Mouse (Mus musculus) adrenal gland, adult 10 weeks (tissue): ENCODE data around the gene 9330161L09Rik. TPM values are rescaled to one million over a fixed set of nuclear protein-coding genes. Genes with fewer than 3 reads are reported as not detected.

Source experiments
- polyA plus RNA-seq: library from polyadenylated mRNA; stranded (reverse); fragments of 350-450 nt; fragmentation: Illumina TruSeq; extraction: RNeasy Lipid Tissue Mini Kit (QIAGEN cat#74804); gene quantifications from one replicate; pipeline ENCODE4 v1.2.3, GENCODE M21; 2014; ENCODE audit warnings: low read depth, low replicate concordance

The 9330161L09Rik gene
- not detected for polyA plus RNA-seq

GRCm38 (mm10) chr12:103407720-103408119 is at the start of gene 9330161L09Rik:
9330161L09Rik (minus strand) TSS chr12:103407820.

GRCm38 (mm10) chr12:103457140-103457539 is 49.5 kb upstream of the 9330161L09Rik start, which contains the start of gene Ifi27l2b:
Ifi27l2b (minus strand) TSS chr12:103457223.

GRCm38 (mm10) chr12:103443524-103443923 is 35.9 kb upstream of the 9330161L09Rik start, which contains the start of gene Ifi27l2a:
Ifi27l2a (minus strand) TSS chr12:103443680.

GRCm38 (mm10) chr12:103433986-103434731 is 26.5 kb upstream of the 9330161L09Rik start, which contains the start of gene Ifi27:
Ifi27 (plus strand) TSS chr12:103434211.

GRCm38 (mm10) chr12:103425729-103426470 is 18.3 kb upstream of the 9330161L09Rik start, which contains the start of gene Ddx24:
Ddx24 (minus strand) TSS chr12:103425830.

GRCm38 (mm10) chr12:103388505-103389347 is 18.9 kb downstream of the 9330161L09Rik start, which contains the start of gene Otub2:
Otub2 (plus strand) TSS chr12:103388682.

Other genes with a start within 250 kb of the 9330161L09Rik start
- gene Prima1, start 165.7 kb downstream of the 9330161L09Rik start, polyA plus RNA-seq, result not detected
- not detected for gene Fam181a, start 96.8 kb downstream of the 9330161L09Rik start, polyA plus RNA-seq
- gene Asb2, start 51.8 kb downstream of the 9330161L09Rik start, polyA plus RNA-seq, result not detected
- gene Otub2, start 19.1 kb downstream of the 9330161L09Rik start, polyA plus RNA-seq, result 1.7 TPM
- 33.2 TPM for gene Ddx24, start 18.0 kb upstream of the 9330161L09Rik start, polyA plus RNA-seq
- gene Ifi27, start 26.4 kb upstream of the 9330161L09Rik start, polyA plus RNA-seq, result 276 TPM
- 37.8 TPM for gene Ifi27l2a, start 35.9 kb upstream of the 9330161L09Rik start, polyA plus RNA-seq
- not detected for gene Ifi27l2b, start 49.4 kb upstream of the 9330161L09Rik start, polyA plus RNA-seq
- 10.7 TPM for gene Ppp4r4, start 124.5 kb upstream of the 9330161L09Rik start, polyA plus RNA-seq
- not detected for gene Serpina10, start 223.6 kb upstream of the 9330161L09Rik start, polyA plus RNA-seq
- 0.76 TPM for gene Serpina6, start 249.4 kb upstream of the 9330161L09Rik start, polyA plus RNA-seq